Mouse (Mus musculus) large intestine, adult 2 months (tissue): ENCODE data around the gene Wnt9b. TPM values are rescaled to one million over a fixed set of nuclear protein-coding genes. Genes with fewer than 3 reads are reported as not detected.

Experiments
- DNase-seq: peaks from one replicate; pipeline ENCODE4 v3.0.0-alpha.2; 2012; ENCODE audit warnings: low read depth, low spot score
- WGBS: fragments of 180-500 bp; shearing (Covaris S2); methylation state at CpG from one replicate; pipeline ENCODE4 v1.1.7; 2018; 5-methylcytosine and 5-hydroxymethylcytosine counted together
- polyA plus RNA-seq: library from polyadenylated mRNA; depleted of rRNA; stranded (reverse); fragments of >200 nt; gene quantifications from 2 replicates; pipeline ENCODE4 v1.2.3, GENCODE M21; 2012; rRNA removed

Wnt9b gene
- polyA plus RNA-seq, 1 experiment: 0.11 TPM

- WGBS: 71% methylated on average over 6 of the region's 6 CpGs
These were observed 61.2 kb downstream of the Wnt9b start for GRCm38 (mm10) chr11:103688271-103688979.

GRCm38 (mm10) chr11:103686706-103687105 lies 62.9 kb downstream of the Wnt9b start:
- DNase-seq: no peak
- WGBS: 81% methylated on average over 6 of the region's 6 CpGs

More at GRCm38 (mm10) chr11:103688271-103688979, 61.2 kb downstream of the Wnt9b start:
- no peak for DNase-seq

- DNase-seq: no peak
- 84% methylated on average over 7 of the region's 7 CpGs for WGBS
These were observed 64.3 kb downstream of the Wnt9b start for GRCm38 (mm10) chr11:103685261-103685736.

- 82% methylated on average over 11 of the region's 11 CpGs for WGBS
- no peak for DNase-seq
These were observed 65.8 kb downstream of the Wnt9b start for GRCm38 (mm10) chr11:103683667-103684334.

Other genes starting within 250 kb of the Wnt9b start
- not detected in 2 replicates for gene Lrrc37a, start 245.2 kb downstream of the Wnt9b start, polyA plus RNA-seq
- not detected in 2 replicates for gene Gm884, start 128.7 kb downstream of the Wnt9b start, polyA plus RNA-seq
- gene Lyzl6, start 110.9 kb downstream of the Wnt9b start, polyA plus RNA-seq: not detected in 2 replicates
- gene Rprml, start 100.3 kb downstream of the Wnt9b start, polyA plus RNA-seq: 1.2 and 1.5 TPM in 2 replicates
- 65.0 and 102 TPM in 2 replicates for gene Gosr2, start 51.9 kb downstream of the Wnt9b start, polyA plus RNA-seq
- 5.6 and 7.0 TPM in 2 replicates for gene Wnt3, start 24.3 kb upstream of the Wnt9b start, polyA plus RNA-seq
- 26.2 and 31.3 TPM in 2 replicates for gene Nsf, start 204.2 kb upstream of the Wnt9b start, polyA plus RNA-seq
- 7.9 and 8.6 TPM in 2 replicates for gene Arf2, start 216.9 kb upstream of the Wnt9b start, polyA plus RNA-seq